Mouse (Mus musculus): ENCODE measurements around the gene Psme1. TPM values are rescaled to one million over a fixed set of nuclear protein-coding genes. Genes with fewer than 3 reads are reported as not detected.

The Psme1 gene
- total and polyA plus RNA-seq, 2 experiments from 2014 or later = 145 to 250 TPM

GRCm38 (mm10) chr14:55561860-55562259 lies 16.1 kb upstream of the Psme1 start:
- Histone ChIP-seq H3K36me3 (replicated peaks; ENCODE audit: control insufficient read depth, insufficient read depth, low read length) (peaks cover 45% of the 10 kb centered on the region), H3K27me3 (ENCODE audit: control insufficient read depth, insufficient read depth, low read length) (no peaks in the 10 kb centered on the region), H3K27ac (ENCODE audit: low read depth) (no peak overlapping the region), H3K4me3 (ENCODE audit: low read depth, low read length) (no peak overlapping the region), H3K4me1 (ENCODE audit: control insufficient read depth, insufficient read depth) (peaks cover 6% of the 10 kb centered on the region), H3K4me2 (ENCODE audit: low read depth, low read length) (0 out of 2 replicates have a peak overlapping the region, but pooled peaks have one; percentile 77), H3K9ac (replicated peaks; ENCODE audit: low read depth, low read length) (no peak overlapping the region), H3K9me3 (replicated peaks; ENCODE audit: control insufficient read depth, low read length) (no peaks in the 10 kb centered on the region)
- TF ChIP-seq EP300 (IDR thresholded peaks at IDR 0.05; ENCODE audit: low read depth) (no peak), CTCF (IDR thresholded peaks at IDR 0.05; ENCODE audit: low read depth) (no peak)
- 86% methylated on average over 10 of the region's 10 CpGs for WGBS
- DNase-seq (ENCODE audit: low spot score) = no peak
- ATAC-seq (ENCODE audit: insufficient read depth, low read depth) = no peak

GRCm38 (mm10) chr14:55563249-55563648 lies 14.7 kb upstream of the Psme1 start:
- Histone ChIP-seq H3K9me3 (replicated peaks; ENCODE audit: control insufficient read depth, low read length) (no peaks in the 10 kb centered on the region), H3K9ac (replicated peaks; ENCODE audit: low read depth, low read length) (no peak overlapping the region), H3K4me3 (ENCODE audit: low read depth, low read length) (no peak overlapping the region), H3K36me3 (replicated peaks; ENCODE audit: control insufficient read depth, insufficient read depth, low read length) (peaks cover 59% of the 10 kb centered on the region), H3K4me2 (ENCODE audit: low read depth, low read length) (no peak overlapping the region), H3K27ac (ENCODE audit: low read depth) (no peak overlapping the region), H3K27me3 (ENCODE audit: control insufficient read depth, insufficient read depth, low read length) (no peaks in the 10 kb centered on the region), H3K4me1 (ENCODE audit: control insufficient read depth, insufficient read depth) (peaks cover 6% of the 10 kb centered on the region)
- ATAC-seq (ENCODE audit: insufficient read depth, low read depth) = no peak
- no peak for TF ChIP-seq CTCF (IDR thresholded peaks at IDR 0.05; ENCODE audit: low read depth)
- no peak for TF ChIP-seq EP300 (IDR thresholded peaks at IDR 0.05; ENCODE audit: low read depth)
- no peak for DNase-seq (ENCODE audit: low spot score)
- WGBS = 86% methylated on average over 11 of the region's 11 CpGs

- 88% methylated on average over 3 of the region's 3 CpGs for WGBS
- peaks cover 6% of the 10 kb centered on the region for H3K4me1 ChIP-seq (ENCODE audit: control insufficient read depth, insufficient read depth)
- peaks cover 74% of the 10 kb centered on the region for H3K36me3 ChIP-seq (replicated peaks; ENCODE audit: control insufficient read depth, insufficient read depth, low read length)
- H3K9ac ChIP-seq (replicated peaks; ENCODE audit: low read depth, low read length) = no peak overlapping the region
- H3K9me3 ChIP-seq (replicated peaks; ENCODE audit: control insufficient read depth, low read length) = no peaks in the 10 kb centered on the region
- DNase-seq (ENCODE audit: low spot score) (no peak), ATAC-seq (ENCODE audit: insufficient read depth, low read depth) (no peak)
- TF ChIP-seq CTCF (IDR thresholded peaks at IDR 0.05; ENCODE audit: low read depth) (no peak), EP300 (IDR thresholded peaks at IDR 0.05; ENCODE audit: low read depth) (no peak)
- H3K4me3 ChIP-seq (ENCODE audit: low read depth, low read length) = no peak overlapping the region
- no peak overlapping the region for H3K27ac ChIP-seq (ENCODE audit: low read depth)
- no peak overlapping the region for H3K4me2 ChIP-seq (ENCODE audit: low read depth, low read length)
- H3K27me3 ChIP-seq (ENCODE audit: control insufficient read depth, insufficient read depth, low read length) = no peaks in the 10 kb centered on the region
Measured at GRCm38 (mm10) chr14:55565748-55566147, 12.2 kb upstream of the Psme1 start.

GRCm38 (mm10) chr14:55567496-55567895 lies 10.4 kb upstream of the Psme1 start:
- no peak for TF ChIP-seq CTCF (IDR thresholded peaks at IDR 0.05; ENCODE audit: low read depth)
- no peak for TF ChIP-seq EP300 (IDR thresholded peaks at IDR 0.05; ENCODE audit: low read depth)
- no peak for ATAC-seq (ENCODE audit: insufficient read depth, low read depth)
- WGBS = 85% methylated on average over 3 of the region's 3 CpGs
- Histone ChIP-seq H3K4me1 (ENCODE audit: control insufficient read depth, insufficient read depth) (no peaks in the 10 kb centered on the region), H3K9me3 (replicated peaks; ENCODE audit: control insufficient read depth, low read length) (no peaks in the 10 kb centered on the region), H3K9ac (replicated peaks; ENCODE audit: low read depth, low read length) (no peak overlapping the region), H3K36me3 (replicated peaks; ENCODE audit: control insufficient read depth, insufficient read depth, low read length) (peaks cover 71% of the 10 kb centered on the region), H3K4me2 (ENCODE audit: low read depth, low read length) (no peak overlapping the region), H3K27ac (ENCODE audit: low read depth) (no peak overlapping the region), H3K4me3 (ENCODE audit: low read depth, low read length) (no peak overlapping the region), H3K27me3 (ENCODE audit: control insufficient read depth, insufficient read depth, low read length) (no peaks in the 10 kb centered on the region)
- DNase-seq (ENCODE audit: low spot score) = no peak

GRCm38 (mm10) chr14:55570588-55570987 lies 7.3 kb upstream of the Psme1 start:
- Histone ChIP-seq H3K9me3 (replicated peaks; ENCODE audit: control insufficient read depth, low read length) (no peaks in the 10 kb centered on the region), H3K9ac (replicated peaks; ENCODE audit: low read depth, low read length) (no peak overlapping the region), H3K4me3 (ENCODE audit: low read depth, low read length) (no peak overlapping the region), H3K36me3 (replicated peaks; ENCODE audit: control insufficient read depth, insufficient read depth, low read length) (peaks cover 41% of the 10 kb centered on the region), H3K4me2 (ENCODE audit: low read depth, low read length) (no peak overlapping the region), H3K27ac (ENCODE audit: low read depth) (peak overlapping the region; percentile 54), H3K27me3 (ENCODE audit: control insufficient read depth, insufficient read depth, low read length) (no peaks in the 10 kb centered on the region), H3K4me1 (ENCODE audit: control insufficient read depth, insufficient read depth) (peaks cover 12% of the 10 kb centered on the region; the same call in 1 of the 2 replicates)
- TF ChIP-seq EP300 (IDR thresholded peaks at IDR 0.05; ENCODE audit: low read depth) (no peak), CTCF (IDR thresholded peaks at IDR 0.05; ENCODE audit: low read depth) (no peak)
- DNase-seq (ENCODE audit: low spot score) = peak; percentile 13
- ATAC-seq (ENCODE audit: insufficient read depth, low read depth) = no peak
- 66% methylated on average over 2 of the region's 2 CpGs for WGBS

GRCm38 (mm10) chr14:55571760-55572159 lies 6.2 kb upstream of the Psme1 start:
- no peak overlapping the region for H3K4me3 ChIP-seq (ENCODE audit: low read depth, low read length)
- H3K4me1 ChIP-seq (ENCODE audit: control insufficient read depth, insufficient read depth) = peaks cover 12% of the 10 kb centered on the region; the same call in 1 of the 2 replicates
- DNase-seq (ENCODE audit: low spot score) (no peak), ATAC-seq (ENCODE audit: insufficient read depth, low read depth) (no peak)
- no peak overlapping the region for H3K9ac ChIP-seq (replicated peaks; ENCODE audit: low read depth, low read length)
- H3K27me3 ChIP-seq (ENCODE audit: control insufficient read depth, insufficient read depth, low read length) = no peaks in the 10 kb centered on the region
- H3K36me3 ChIP-seq (replicated peaks; ENCODE audit: control insufficient read depth, insufficient read depth, low read length) = peaks cover 30% of the 10 kb centered on the region
- no peak overlapping the region for H3K27ac ChIP-seq (ENCODE audit: low read depth)
- TF ChIP-seq CTCF (IDR thresholded peaks at IDR 0.05; ENCODE audit: low read depth) = no peak
- no peak for TF ChIP-seq EP300 (IDR thresholded peaks at IDR 0.05; ENCODE audit: low read depth)
- no peaks in the 10 kb centered on the region for H3K9me3 ChIP-seq (replicated peaks; ENCODE audit: control insufficient read depth, low read length)
- no peak overlapping the region for H3K4me2 ChIP-seq (ENCODE audit: low read depth, low read length)
